Mouse (Mus musculus) bone marrow macrophage, adult 2 months (primary cell): ENCODE data around the gene Milr1.

Experiments
- CTCF ChIP-seq: IDR thresholded peaks from 2 replicates; pipeline ENCODE4 v1.5.1; 2012; ENCODE audit warnings: low read depth, mild to moderate bottlenecking, low read length, moderate library complexity
- POLR2A ChIP-seq: IDR thresholded peaks from 2 replicates; pipeline ENCODE4 v1.6.1; 2012; ENCODE audit warnings: mild to moderate bottlenecking, low read depth, low read length, borderline replicate concordance

GRCm38 (mm10) chr11:106773061-106773460 lies 22.0 kb downstream of the Milr1 start:
- TF ChIP-seq CTCF (no peak), POLR2A (no peak)
